Mouse (Mus musculus) erythroblast, embryonic 14.5 days (primary cell): ENCODE results near the gene Scaper.

Experiments used
- GATA1 ChIP-seq: IDR thresholded peaks from 2 replicates; pipeline ENCODE4 v1.6.1; 2012; ENCODE audit warnings: low read length, inconsistent platforms, mixed read lengths
- TAL1 ChIP-seq: IDR thresholded peaks from 3 replicates; pipeline ENCODE4 v1.6.1; 2012; ENCODE audit warnings: low read length, inconsistent platforms, mixed read lengths

DNA sequence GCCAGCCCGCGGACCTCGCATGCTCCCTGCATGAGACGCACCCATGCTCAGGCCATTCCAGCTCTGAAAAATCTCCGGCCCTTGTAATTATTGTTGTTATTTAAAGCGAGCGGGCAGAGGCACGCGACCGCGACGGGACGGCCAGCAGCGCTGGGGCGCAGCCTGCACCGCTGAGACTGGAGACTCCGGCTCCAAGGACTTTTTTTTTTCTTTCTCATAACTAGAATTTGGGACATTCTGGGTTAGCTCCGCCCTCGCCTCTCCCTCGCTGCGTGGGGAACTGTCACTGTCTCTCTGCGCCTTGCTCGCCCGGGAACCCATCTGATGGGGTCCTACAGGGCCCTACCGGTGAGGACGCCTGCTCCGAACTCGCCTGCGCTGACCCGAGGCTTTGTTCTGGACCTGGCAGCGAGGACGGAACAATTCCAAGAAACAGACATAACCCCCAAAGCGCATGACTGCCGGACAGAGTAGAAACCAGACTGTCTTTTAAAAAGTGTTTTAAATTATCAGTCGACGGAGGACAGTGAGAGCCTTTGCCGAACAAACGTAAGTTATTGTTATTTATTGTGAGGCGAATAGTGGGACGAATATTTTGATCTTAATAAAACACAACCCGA, 392.3 kb downstream of the Scaper start:
- no peak for TF ChIP-seq GATA1
- TF ChIP-seq TAL1: no peak
